Mouse (Mus musculus) kidney, postnatal 36 days (tissue): ENCODE data around the gene Noct.
A peak's percentile ranks its signal among the peaks of the same experiment; 100 is the strongest.

Experiments used
- DNase-seq, 2 experiments: peaks; one replicate each; pipeline ENCODE4 v3.0.0; 2021 to 2022; ENCODE audit warnings: mixed read lengths in 2 of 2

Noct gene

DNA sequence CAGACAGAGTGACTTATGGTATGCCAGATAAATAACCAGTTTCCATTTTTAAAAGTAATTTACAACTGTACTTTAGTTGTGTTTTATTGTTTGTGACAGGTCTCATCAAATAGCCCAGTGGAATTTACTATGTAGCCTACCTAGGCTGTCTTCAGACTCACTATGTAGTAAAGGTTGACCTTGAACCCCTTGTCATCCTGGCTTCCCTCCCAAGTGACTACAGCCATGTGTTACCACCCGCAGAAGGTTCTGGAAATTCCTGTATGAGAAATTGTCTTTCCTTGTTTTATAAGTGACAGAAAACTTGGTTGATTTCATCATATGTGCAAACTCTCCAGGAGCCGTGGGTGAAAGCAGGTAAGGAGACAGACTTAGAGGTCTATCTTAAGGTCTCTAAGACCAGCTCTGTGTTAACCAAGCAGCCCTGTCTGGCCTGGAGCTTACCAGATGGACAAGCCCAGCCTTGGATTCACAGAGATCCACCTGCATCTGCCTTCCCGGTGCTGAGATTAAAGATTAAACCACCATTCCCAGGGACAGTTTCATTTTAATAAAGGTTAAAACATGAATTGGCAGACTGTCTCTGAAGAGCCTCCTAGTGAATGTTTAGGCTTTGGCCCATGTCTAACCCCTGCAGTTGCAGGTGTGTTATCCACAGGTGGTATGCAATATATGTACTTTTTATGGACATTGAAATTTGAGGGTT lies 8.1 kb downstream of the Noct start:
- DNase-seq: no peak

DNA sequence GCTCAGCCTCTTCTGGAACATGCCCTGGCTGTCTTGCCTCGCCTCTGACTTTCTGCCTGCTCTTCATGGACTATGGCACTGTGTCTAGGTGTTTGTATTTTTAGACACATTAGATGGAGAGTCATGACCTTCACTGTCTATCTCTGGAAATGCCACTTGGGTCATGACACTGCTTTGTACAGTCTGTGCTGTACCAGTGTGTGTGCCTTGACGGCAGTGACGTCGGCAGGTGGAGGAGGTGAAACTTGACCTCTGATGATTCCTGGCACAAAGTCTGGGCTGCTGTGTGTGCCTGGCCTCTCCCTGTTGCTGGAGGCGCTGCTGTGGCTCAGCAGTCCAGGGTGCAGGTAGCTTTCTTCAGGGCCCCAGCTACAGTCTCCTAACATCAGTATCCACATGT lies 9.2 kb downstream of the Noct start:
- peak; percentile 82 to 93 for DNase-seq

DNA sequence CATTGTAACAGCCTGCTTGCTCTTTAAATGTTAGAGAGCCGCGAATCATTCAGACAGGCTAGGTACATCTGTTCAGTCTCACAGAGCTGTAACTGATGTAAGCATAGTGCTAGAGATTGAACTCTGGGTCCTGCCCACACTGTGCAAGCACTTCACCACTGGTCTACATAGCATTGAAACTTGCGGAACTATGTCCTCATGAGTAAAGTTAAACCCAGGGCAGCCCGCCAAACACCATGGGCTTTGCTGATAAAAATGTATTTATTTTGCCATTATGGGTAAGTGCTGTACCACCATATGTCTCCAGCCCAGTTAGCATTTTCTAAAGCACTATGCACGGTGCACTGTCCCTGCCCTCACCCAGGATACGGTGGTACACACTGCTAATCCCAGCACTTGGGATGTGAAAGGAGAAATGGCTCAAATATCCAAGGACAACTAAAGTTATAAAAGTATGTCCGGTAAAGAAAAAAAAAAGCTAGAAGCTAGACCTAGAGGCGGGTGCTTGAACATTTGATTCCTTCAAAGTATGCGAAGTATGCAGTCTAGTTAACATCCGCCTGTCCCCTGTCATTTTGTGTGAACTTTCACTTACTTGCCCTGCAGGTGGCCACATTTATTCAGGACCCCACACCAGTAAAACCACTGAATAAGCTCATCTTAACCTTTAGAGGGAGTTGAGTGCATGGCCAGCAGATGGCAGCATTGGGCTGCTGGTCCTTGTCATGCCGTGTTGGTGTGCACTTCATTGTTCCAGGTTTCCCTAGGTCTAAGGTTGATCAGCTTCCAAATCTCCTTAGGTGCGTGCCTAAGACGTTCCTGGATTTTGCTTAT lies 9.9 kb downstream of the Noct start:
- peak; percentile 87 to 93 for DNase-seq

DNA sequence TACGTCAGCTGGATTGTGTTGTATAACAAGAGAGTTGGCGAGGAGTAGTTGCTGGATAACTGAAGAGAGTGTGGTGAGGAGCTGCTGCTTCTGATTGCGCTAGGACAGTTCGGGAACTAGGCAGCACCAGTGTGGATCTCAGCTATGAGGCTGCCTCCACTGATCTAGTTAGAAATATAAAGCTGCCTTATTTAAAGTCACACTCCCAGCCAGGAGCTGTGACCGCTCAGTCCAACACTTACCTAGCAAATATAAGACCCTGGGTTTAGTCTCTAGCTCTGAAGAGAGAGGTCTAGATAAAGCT lies 10.5 kb downstream of the Noct start:
- no peak for DNase-seq

DNA sequence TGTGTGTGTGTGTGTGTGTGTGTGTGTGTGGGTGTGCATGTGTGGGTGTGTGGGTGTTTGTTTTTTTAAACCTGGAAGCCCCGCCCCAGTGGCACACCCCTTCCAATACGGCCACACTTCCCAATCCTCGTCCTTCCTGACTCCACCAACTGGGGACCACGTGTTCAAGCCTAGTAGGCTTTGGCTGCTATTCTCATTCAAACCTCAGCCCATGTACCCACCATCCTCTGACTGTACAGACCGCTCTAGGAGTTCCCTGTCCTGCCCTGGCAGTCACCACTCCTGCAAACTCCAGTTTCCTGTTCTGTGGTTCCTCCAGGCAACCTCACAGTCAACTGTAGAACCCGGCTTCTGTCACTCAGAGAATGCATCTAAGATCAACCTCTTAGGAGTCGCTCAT lies 14.3 kb downstream of the Noct start:
- DNase-seq: no peak

DNA sequence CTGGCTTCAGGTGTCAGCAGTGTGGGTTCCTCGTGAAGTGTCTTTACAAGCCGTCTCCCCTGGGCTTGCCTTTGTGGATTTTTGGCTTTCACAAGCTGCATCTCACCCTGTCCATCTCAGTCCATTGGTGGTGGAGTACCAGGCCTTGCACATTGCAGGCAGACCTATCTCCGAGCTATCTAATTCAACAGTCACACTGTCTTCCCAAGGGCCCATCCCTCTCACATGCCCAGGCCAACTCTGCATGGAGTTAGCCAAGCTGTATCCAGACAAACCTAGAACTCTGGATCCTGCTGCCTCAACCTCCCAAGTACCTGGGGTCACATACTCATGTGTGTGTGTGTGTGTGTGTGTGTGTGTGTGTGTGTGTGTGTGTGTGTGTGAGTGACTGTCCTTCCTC lies 15.3 kb downstream of the Noct start:
- DNase-seq: no peak

DNA sequence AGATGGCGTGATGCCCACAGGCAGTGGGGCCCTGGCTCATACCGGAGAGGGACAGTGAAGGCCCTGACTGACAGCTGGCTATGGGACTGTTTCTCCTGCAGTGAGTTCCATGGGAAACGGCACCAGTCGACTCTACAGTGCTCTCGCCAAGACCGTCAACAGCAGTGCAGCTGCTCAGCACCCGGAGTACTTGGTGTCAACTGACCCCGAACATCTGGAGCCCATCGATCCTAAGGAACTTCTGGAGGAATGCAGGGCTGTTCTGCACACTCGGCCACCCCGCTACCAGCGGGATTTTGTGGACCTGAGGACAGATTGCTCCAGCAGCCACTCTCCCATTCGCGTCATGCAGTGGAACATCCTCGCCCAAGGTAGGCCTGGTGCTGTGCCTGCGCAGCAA lies 23.5 kb downstream of the Noct start:
- no peak for DNase-seq

DNA sequence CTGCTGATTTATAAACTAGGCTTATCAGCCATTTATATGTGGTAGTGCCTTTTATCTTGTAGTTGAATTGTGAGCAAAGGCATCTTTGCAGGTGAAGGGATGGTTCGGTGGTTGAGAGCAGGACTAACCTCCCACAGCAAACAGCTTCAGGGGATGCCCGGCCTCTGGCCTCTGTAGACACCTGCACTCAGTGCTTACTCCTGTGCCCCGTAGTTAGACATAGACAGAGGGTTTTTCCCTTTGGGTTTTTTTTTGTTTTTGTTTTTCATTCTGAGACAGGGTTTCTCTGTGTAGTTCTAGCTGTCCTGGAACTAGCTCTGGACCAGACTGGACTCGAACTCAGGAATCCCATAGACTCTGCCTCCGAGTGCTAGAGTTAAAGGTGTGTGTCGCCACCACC lies 24.4 kb downstream of the Noct start:
- DNase-seq: no peak

DNA sequence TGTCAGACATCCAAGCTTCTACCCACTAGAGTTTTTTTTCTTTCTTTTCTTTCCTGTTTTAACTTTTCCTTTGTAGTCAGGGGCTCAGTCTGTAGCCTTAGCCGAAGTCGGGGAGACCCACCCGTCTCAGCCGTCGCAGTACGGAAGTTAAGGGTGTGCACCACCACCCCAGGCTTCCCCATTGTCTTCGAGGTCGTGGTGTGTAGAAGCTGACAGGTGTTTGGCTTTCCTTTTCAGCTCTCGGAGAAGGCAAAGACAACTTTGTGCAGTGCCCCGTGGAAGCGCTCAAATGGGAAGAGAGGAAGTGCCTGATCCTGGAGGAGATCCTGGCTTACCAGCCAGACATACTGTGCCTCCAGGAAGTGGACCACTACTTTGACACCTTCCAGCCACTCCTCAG lies 25.2 kb downstream of the Noct start:
- DNase-seq: no peak

DNA sequence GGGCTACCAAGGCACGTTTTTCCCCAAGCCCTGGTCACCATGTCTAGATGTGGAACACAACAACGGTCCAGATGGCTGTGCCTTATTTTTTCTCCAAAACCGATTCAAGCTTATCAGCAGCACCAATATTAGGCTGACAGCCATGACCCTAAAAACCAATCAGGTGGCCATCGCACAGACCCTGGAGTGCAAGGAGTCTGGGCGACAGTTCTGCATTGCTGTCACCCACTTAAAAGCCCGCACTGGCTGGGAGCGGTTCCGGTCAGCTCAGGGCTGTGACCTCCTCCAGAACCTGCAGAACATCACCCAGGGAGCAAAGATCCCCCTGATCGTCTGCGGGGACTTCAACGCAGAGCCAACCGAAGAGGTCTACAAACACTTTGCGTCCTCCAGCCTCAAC lies 25.6 kb downstream of the Noct start:
- no peak for DNase-seq

DNA sequence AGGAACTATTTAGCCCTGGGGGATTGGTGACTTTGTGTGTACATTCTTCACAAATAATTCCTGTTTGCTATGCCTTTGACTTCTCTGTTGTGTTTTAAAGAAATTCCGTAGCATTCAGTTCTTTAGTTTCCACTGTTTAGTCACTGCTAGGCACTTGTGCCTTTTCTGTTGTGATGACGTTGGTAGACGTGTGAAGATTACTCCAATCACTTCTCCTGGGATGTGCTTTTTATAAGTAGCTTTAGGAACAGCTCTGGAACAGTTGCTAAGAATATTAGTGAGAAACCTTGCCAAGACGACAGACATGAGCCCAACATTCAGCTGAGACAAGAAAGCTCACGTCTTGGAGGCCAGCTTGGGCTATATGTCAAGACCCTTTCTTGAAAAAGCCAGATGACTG lies 26.8 kb downstream of the Noct start:
- no peak for DNase-seq

DNA sequence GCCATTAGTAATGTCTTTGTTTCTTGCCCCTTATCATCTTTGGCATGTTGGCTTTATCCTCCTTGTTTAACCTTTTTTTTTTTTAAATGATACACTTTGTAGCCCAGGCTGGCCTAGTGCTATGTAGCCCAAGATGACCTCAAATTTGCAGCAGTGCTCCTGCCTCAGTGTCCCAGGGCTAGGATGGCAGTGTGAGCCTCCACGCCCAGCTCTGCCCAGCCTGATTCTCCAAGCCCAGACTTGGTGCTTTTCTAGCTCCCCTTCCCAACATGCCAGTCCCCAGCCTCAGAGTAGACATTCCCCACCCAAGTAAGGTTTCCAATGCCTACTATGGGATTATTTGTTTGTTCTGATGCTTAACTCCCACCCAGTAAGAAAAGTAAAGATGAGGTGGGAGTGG lies 28.0 kb downstream of the Noct start:
- DNase-seq: no peak

DNA sequence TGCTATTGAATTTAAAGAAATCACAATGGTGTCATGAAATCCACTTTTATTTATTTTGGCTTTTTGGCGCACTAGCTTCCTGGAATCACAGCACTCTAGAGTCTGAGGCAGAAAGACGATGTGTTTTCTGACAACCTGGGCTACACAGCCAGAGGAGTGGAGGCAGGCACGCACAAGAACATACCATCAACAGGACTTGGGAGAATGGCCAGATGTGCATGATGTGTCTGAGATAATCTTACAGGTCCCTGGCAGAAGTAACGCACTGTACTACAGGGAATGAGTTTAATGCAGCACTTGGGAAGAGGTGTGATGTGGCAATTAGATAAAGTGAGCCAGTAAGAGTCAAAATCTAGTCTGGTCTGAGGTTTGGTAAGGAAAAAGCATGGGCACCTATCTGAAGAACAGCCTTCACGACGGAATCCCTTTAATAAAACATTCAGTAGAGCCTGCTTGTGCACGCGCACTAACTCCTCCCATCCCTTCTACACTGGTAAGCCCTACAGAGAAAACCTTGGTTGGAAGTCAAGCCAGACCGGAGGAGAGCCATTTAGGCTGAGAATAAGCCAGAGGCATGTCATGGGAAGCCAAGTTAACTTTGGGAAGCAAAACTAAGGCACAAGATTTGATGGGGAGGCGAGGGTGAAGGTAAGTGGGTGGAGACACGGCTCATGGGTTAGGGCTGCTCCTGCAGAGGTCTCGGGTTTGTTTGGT lies 28.6 kb downstream of the Noct start:
- DNase-seq: no peak

DNA sequence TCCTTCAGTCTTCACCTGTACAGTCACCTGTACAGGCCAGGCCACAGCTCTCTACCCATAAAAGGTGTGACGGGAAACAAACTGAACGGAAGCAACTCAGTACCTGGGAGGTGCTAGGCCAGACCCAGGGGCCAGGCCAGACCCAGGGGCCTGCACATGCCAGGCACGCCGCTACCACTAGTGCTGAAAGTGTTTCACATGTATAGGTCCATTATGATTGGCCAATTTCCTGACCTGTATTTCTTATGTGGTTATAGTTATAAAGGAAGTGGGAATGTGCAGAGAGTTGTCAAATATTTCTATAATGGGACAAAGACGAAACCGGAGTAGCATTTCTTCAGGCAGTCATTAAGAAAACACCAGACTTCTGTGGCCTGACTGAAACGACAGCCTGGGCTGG lies 30.5 kb downstream of the Noct start:
- DNase-seq: no peak

DNA sequence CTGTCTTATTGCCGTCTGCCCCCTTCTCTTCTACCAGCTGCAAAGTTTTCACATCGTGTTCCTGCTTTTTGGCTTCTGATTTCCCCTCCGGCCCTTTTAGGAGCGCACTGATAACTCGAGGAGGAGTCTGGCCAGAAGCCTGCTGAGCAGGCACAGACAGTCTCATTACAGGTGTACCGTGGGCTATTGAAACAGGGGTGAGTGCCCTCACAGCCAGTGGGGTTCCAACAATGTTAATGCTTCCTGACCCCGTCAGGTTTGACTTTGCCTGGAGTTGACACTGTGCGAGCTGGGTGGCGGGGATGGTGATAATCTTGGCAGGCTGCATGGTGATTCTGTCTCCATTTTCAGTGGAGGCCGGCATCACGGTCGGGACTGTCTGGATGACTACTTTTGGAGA lies 32.2 kb downstream of the Noct start:
- no peak for DNase-seq

DNA sequence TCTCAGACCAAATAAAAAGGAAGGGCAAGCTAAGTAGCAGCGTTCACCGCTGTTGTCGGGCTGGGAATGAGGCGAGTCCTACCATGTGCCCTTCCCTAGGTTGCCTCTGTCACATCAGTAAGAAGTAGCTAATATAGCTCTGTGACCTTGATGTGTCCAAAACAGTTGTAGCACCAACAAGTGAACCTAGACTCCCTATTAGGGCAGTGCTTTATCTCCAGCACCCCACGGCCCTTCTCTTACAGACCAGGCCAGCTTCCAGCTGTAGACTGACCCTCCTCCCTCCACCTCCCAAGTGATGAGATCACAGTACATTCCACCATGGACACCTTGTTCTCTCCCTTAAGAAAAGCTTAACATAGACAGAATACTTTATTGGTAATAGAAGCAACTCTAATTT lies 33.8 kb downstream of the Noct start:
- DNase-seq: no peak

DNA sequence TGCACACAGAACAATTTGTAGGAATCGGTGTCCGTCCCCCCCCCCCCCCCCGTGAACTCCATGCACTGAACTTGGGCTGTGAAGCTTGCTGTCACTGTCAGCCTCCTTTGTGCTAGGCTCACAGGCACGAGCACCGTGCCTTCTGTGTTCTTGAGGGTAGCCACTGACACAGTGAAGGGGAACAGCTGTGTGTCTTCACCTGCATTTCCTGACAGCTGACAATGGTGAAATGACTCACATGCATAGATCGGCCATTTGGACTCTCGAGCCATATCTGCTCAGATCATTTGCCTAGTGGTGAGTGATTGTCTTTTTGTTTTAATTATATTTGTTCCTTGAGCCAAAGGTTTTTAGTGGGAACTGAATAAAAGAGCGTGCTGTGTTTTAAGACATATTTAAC lies 38.7 kb downstream of the Noct start:
- no peak for DNase-seq

DNA sequence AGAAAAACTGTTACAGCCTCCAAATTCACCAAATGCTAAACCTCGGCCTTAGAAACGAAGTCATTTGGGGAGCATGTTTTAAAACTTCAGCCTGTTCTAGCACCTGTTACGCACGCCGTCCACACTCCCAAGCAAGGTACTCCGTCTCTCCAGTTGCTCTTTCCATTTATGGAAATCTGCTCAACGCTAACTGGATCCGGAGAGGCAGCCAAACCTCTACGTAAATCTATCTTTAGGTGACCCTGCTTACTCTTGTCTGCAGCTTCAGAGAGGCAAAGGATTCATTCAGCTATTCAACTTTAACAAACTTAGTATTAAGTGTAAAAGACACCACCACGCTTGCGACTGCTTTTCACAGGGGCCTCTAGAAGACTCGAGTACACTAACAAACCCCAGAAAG lies 44.2 kb downstream of the Noct start:
- no peak for DNase-seq

DNA sequence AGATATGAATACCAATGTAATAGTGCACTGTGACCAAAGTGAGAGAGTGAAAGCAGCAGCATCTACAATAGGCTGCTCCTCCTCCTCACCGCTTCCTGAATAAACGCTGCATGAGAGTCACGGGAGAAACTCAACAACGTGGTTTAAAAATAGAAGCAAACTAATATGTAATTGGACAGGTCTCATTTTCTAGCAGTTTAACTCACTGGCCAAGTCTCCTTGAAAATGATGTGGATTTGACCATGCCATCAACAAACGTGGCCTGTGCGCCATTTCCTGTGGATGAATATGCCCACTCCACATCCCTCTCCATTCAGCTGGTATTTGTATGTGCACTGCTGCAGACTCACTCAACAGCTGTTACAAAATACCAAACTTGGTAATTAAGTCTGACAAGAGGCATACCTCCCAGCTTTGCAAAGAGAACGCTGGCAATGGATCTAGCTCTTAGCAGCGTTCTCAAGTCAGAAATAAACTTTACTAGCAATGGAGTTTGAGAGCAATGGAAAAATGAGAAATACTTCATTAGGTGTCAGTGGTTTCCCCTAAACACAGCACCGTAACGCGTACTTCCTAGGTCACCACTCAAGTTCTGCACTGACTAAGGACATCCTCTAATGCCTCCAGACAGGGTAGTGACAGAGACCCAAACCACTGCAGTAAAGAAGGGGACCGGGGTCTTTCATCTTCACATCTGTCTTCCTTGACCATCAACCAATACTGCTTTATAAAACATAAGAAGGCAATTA lies 46.0 kb downstream of the Noct start:
- no peak for DNase-seq

DNA sequence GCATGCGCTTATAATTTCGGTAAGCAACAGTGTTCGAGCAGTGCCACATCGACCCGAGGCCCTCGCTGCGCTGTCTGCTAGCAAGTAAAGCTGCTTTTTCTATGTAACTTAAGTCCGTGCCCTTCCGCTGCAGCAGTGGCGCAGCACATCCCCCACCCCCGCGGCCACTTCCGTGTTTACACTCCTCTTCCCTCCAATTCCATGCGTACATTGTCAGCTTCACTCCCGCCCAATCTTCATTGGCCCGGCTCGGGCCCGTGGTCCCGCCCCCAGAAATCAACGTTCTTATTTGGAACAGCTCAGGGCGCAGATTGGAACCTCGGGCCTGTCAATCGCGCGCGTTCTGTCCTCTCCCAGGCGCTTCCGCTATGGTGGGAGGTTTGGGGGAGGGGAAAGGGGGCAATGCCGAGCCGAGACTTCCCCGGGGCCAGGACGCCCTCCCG lies 51.7 kb downstream of the Noct start:
- DNase-seq: peak; percentile 99

DNA sequence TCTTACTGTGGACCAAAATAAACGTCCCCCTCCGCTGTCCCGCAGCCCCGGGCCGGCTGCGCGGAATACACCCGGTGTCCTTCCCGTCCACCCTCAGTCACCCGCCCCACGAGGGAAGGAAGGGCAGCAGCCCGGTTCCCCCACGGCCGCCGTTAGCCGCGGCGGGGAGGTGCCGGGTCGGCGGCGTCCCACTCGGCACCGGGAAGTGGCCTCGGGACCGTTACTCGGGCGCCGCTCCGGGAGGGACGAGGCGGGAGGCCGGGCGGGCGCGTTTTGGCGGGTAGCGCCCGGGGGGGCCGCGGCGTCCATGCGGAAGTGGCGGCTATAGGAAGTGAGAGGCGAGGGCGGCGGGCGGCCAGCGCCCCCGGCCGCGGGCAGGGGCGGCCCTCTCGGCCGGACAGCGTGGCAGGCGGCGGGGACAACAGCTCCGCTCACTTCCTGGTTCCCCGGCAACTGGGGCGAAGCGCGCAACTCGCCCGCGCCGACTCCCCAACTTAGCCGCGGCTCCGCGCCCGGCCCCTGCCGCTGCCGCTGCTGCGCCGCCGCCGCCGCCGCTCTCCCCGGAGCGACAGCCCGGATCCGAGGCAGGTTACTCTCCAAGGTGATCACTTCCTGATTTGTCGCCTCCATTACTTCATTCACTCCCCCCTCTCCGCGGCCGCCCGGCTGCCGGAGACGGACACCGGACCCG lies 52.3 kb downstream of the Noct start:
- DNase-seq: peak; percentile 35 to 68
